9 mouse cellular contexts compared by ENCODE assay signal in the genomic region with DNA sequence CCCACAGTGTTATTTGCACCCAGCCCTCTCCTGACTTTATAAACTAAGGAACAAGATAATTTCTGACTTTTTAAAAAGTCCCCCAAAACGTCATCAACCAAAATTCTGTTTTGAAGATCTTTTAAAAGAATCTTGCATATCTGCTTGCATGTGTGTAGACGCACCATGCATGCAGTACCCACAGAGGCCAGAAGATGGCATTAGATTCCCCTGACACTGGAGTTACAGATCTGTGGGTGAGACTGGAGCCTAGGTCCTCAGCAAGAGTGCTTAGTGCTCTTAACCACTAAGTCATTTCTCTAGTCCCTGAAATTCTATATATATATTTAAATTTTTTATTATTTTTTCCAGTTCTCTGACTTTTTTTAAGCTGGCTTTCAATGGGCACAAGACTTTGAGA.
DNase-seq lines count a peak whose midpoint lies in the region; ATAC-seq and TF ChIP-seq lines count a peak whose summit lies in the region.
"Had no signal": no experiment of that assay in that cellular context is flagged by ENCODE, and none has a peak within 500 bp of the region (broad histone marks: within the 10 kb centered on the region; RNA-seq: fewer than 3 reads in every experiment).

No protein-coding gene starts in this region.

- no peak for ATAC-seq in embryonic facial prominence, embryonic 11.5 days (replicated peaks; ENCODE audit: insufficient number of reproducible peaks, low FRiP score, low TSS enrichment, low read depth)

- no peaks in the 10 kb centered on the region for H3K4me1 ChIP-seq in E14TG2a.4 (replicated peaks; ENCODE audit: low read depth, low read length)
- H3K4me1 ChIP-seq in embryonic facial prominence, embryonic 11.5 days (ENCODE audit: control insufficient read depth, insufficient read depth, low read length) = no peaks in the 10 kb centered on the region
- H3K4me1 ChIP-seq: embryonic facial prominence, embryonic 12.5 days had no signal

- no peak overlapping the region for H3K4me2 ChIP-seq in embryonic facial prominence, embryonic 11.5 days (ENCODE audit: low read depth, low read length)
- H3K4me2 ChIP-seq: embryonic facial prominence, embryonic 12.5 days had no signal

- no peaks in the 10 kb centered on the region for H3K9me3 ChIP-seq in E14TG2a.4 (ENCODE audit: low read length)
- no peaks in the 10 kb centered on the region for H3K9me3 ChIP-seq in embryonic facial prominence, embryonic 11.5 days (replicated peaks; ENCODE audit: control insufficient read depth, low read length)
- H3K9me3 ChIP-seq: embryonic facial prominence, embryonic 12.5 days had no signal

- H3K4me3 ChIP-seq in E14TG2a.4 (replicated peaks; ENCODE audit: low read length) = no peak overlapping the region
- no peak overlapping the region for H3K4me3 ChIP-seq in embryonic facial prominence, embryonic 11.5 days (ENCODE audit: low read depth, low read length)
- H3K4me3 ChIP-seq: embryonic facial prominence, embryonic 12.5 days had no signal

- TF ChIP-seq CTCF in E14TG2a.4 (conservative IDR thresholded peaks at IDR 0.05; ENCODE audit: low read length) = peak; percentile 50

- WGBS in embryonic facial prominence, embryonic 11.5 days = 48% methylated on average over 2 of the region's 2 CpGs

- no peak overlapping the region for H3K27ac ChIP-seq in embryonic facial prominence, embryonic 11.5 days (replicated peaks; ENCODE audit: low read depth, low read length)
- H3K27ac ChIP-seq: embryonic facial prominence, embryonic 12.5 days had no signal

- peak; percentile 41 for DNase-seq in layer of hippocampus, adult 11-12 months (ENCODE audit: low spot score)
- no peak for DNase-seq in layer of hippocampus, postnatal 36 days
- DNase-seq in adipocyte (ENCODE audit: low spot score) = peak; percentile 25
- DNase-seq in embryonic facial prominence, embryonic 11.5 days (ENCODE audit: low spot score) = peak; percentile 65
- DNase-seq in kidney, postnatal 14 days = peak; percentile 69
- DNase-seq in retina, embryonic 14.5 days (ENCODE audit: low spot score) = peak; percentile 65
- no peak for DNase-seq in c-Kit-positive CD71-positive TER-119-positive erythroid progenitor cells, embryonic 14.5 days (ENCODE audit: low spot score)

- no peaks in the 10 kb centered on the region for H3K27me3 ChIP-seq in E14TG2a.4 (ENCODE audit: insufficient read depth, low read length)
- no peaks in the 10 kb centered on the region for H3K27me3 ChIP-seq in embryonic facial prominence, embryonic 11.5 days (ENCODE audit: control insufficient read depth, insufficient read depth, low read length)
- H3K27me3 ChIP-seq: embryonic facial prominence, embryonic 12.5 days had no signal

- H3K36me3 ChIP-seq in E14TG2a.4 (ENCODE audit: insufficient read depth, low read length) = no peaks in the 10 kb centered on the region
- H3K36me3 ChIP-seq in embryonic facial prominence, embryonic 11.5 days (replicated peaks; ENCODE audit: control insufficient read depth, insufficient read depth, low read depth, low read length) = no peaks in the 10 kb centered on the region
- H3K36me3 ChIP-seq: embryonic facial prominence, embryonic 12.5 days had no signal

- H3K9ac ChIP-seq in embryonic facial prominence, embryonic 11.5 days (replicated peaks; ENCODE audit: low read length) = no peak overlapping the region
- H3K9ac ChIP-seq: embryonic facial prominence, embryonic 12.5 days had no signal

Comparison
In these comparisons a context has a peak if more than half of its experiments do, and no peak if none do; other contexts are left out.
1. DNase-seq: peak in layer of hippocampus, adult 11-12 months (single experiment), adipocyte (single experiment), embryonic facial prominence, embryonic 11.5 days (single experiment), kidney, postnatal 14 days (single experiment) and retina, embryonic 14.5 days (single experiment); none in layer of hippocampus, postnatal 36 days (0 of 2) and c-Kit-positive CD71-positive TER-119-positive erythroid progenitor cells, embryonic 14.5 days (single experiment).